Mouse (Mus musculus) bone marrow, adult 2 months (tissue): ENCODE results near the gene Olfr328.

Source experiments
- CTCF ChIP-seq: fragments of 200-500 bp; IDR thresholded peaks from 2 replicates; pipeline ENCODE4 v1.5.1; 2011; ENCODE audit warnings: low read length, control low read depth; ENCODE audit not compliant: control insufficient read depth, insufficient read depth
- POLR2A ChIP-seq: fragments of 200-500 bp; IDR thresholded peaks from 2 replicates; pipeline ENCODE4 v1.6.1; 2011; ENCODE audit warnings: low read depth, mild to moderate bottlenecking, control low read depth, low read length, borderline replicate concordance; ENCODE audit not compliant: control insufficient read depth

- TF ChIP-seq POLR2A (no peak), CTCF (no peak)
Measured at GRCm38 (mm10) chr11:58555536-58555935, at the start of gene Olfr328.
